Mouse (Mus musculus) heart, adult 2 months (tissue): ENCODE results near the gene Fam84b.

Experiments used
- CTCF ChIP-seq: fragments of 200-600 bp; IDR thresholded peaks from 2 replicates; pipeline ENCODE4 v1.8.1; 2022; ENCODE audit warnings: antibody characterized with exemption, mild to moderate bottlenecking, moderate library complexity
- EP300 ChIP-seq: fragments of 200-500 bp; IDR thresholded peaks from 2 replicates; pipeline ENCODE4 v1.6.1; 2011; ENCODE audit warnings: low read depth, low read length, control low read depth; ENCODE audit not compliant: insufficient read depth
- POLR2A ChIP-seq: fragments of 200-500 bp; IDR thresholded peaks from 2 replicates; pipeline ENCODE4 v1.6.1; 2011; ENCODE audit warnings: mild to moderate bottlenecking, low read depth, low read length, control low read depth; ENCODE audit not compliant: insufficient read depth

GRCm38 (mm10) chr15:60848630-60849029, 4.9 kb downstream of the Fam84b start:
- TF ChIP-seq CTCF (no peak), POLR2A (no peak), EP300 (no peak)
